Mouse (Mus musculus): ENCODE results near the gene Il10. TPM values are rescaled to one million over a fixed set of nuclear protein-coding genes. Genes with fewer than 3 reads are reported as not detected.

Il10 gene
- polyA plus RNA-seq, 1 experiment, result 0.09 TPM

GRCm38 (mm10) chr1:130993574-130994154 lies 26.0 kb upstream of the Il10 start:
- Histone ChIP-seq H3K27me3 (ENCODE audit: control insufficient read depth, insufficient read depth, low read length) (no peaks in the 10 kb centered on the region), H3K4me1 (replicated peaks; ENCODE audit: control insufficient read depth, insufficient read depth, low read length) (no peaks in the 10 kb centered on the region), H3K27ac (ENCODE audit: control insufficient read depth, insufficient read depth, low read length) (no peak overlapping the region), H3K4me3 (ENCODE audit: control insufficient read depth, insufficient read depth, low read length) (no peak overlapping the region), H3K36me3 (ENCODE audit: control insufficient read depth, insufficient read depth, low read length) (no peaks in the 10 kb centered on the region)
- 87% methylated on average over 9 of the region's 9 CpGs for WGBS
- no peak for TF ChIP-seq CTCF (IDR thresholded peaks at IDR 0.05; ENCODE audit: borderline replicate concordance, control insufficient read depth, extremely low read depth, insufficient read depth, low read length, poor library complexity)
- no peak for TF ChIP-seq POLR2A (IDR thresholded peaks at IDR 0.05; ENCODE audit: control insufficient read depth, extremely low read depth, insufficient read depth, low read length, poor library complexity)
- no peak for DNase-seq

GRCm38 (mm10) chr1:130995515-130995914 lies 24.1 kb upstream of the Il10 start:
- DNase-seq, result no peak
- no peak overlapping the region for H3K27ac ChIP-seq (ENCODE audit: control insufficient read depth, insufficient read depth, low read length)
- H3K4me1 ChIP-seq (replicated peaks; ENCODE audit: control insufficient read depth, insufficient read depth, low read length), result no peaks in the 10 kb centered on the region
- TF ChIP-seq CTCF (IDR thresholded peaks at IDR 0.05; ENCODE audit: borderline replicate concordance, control insufficient read depth, extremely low read depth, insufficient read depth, low read length, poor library complexity) (no peak), POLR2A (IDR thresholded peaks at IDR 0.05; ENCODE audit: control insufficient read depth, extremely low read depth, insufficient read depth, low read length, poor library complexity) (no peak)
- WGBS, result 50% methylated on average over 1 of the region's 1 CpGs
- H3K36me3 ChIP-seq (ENCODE audit: control insufficient read depth, insufficient read depth, low read length), result no peaks in the 10 kb centered on the region
- H3K4me3 ChIP-seq (ENCODE audit: control insufficient read depth, insufficient read depth, low read length), result no peak overlapping the region
- no peaks in the 10 kb centered on the region for H3K27me3 ChIP-seq (ENCODE audit: control insufficient read depth, insufficient read depth, low read length)

GRCm38 (mm10) chr1:130996356-130996755 lies 23.3 kb upstream of the Il10 start:
- H3K27me3 ChIP-seq (ENCODE audit: control insufficient read depth, insufficient read depth, low read length), result no peaks in the 10 kb centered on the region
- H3K4me3 ChIP-seq (ENCODE audit: control insufficient read depth, insufficient read depth, low read length), result no peak overlapping the region
- TF ChIP-seq POLR2A (IDR thresholded peaks at IDR 0.05; ENCODE audit: control insufficient read depth, extremely low read depth, insufficient read depth, low read length, poor library complexity) (no peak), CTCF (IDR thresholded peaks at IDR 0.05; ENCODE audit: borderline replicate concordance, control insufficient read depth, extremely low read depth, insufficient read depth, low read length, poor library complexity) (no peak)
- no peaks in the 10 kb centered on the region for H3K36me3 ChIP-seq (ENCODE audit: control insufficient read depth, insufficient read depth, low read length)
- WGBS, result 86% methylated on average over 10 of the region's 10 CpGs
- no peak for DNase-seq
- H3K4me1 ChIP-seq (replicated peaks; ENCODE audit: control insufficient read depth, insufficient read depth, low read length), result no peaks in the 10 kb centered on the region
- no peak overlapping the region for H3K27ac ChIP-seq (ENCODE audit: control insufficient read depth, insufficient read depth, low read length)

GRCm38 (mm10) chr1:130997441-130997840 lies 22.2 kb upstream of the Il10 start:
- H3K4me3 ChIP-seq (ENCODE audit: control insufficient read depth, insufficient read depth, low read length), result no peak overlapping the region
- H3K4me1 ChIP-seq (replicated peaks; ENCODE audit: control insufficient read depth, insufficient read depth, low read length), result no peaks in the 10 kb centered on the region
- WGBS, result 92% methylated on average over 4 of the region's 4 CpGs
- no peaks in the 10 kb centered on the region for H3K27me3 ChIP-seq (ENCODE audit: control insufficient read depth, insufficient read depth, low read length)
- DNase-seq, result no peak
- no peak overlapping the region for H3K27ac ChIP-seq (ENCODE audit: control insufficient read depth, insufficient read depth, low read length)
- H3K36me3 ChIP-seq (ENCODE audit: control insufficient read depth, insufficient read depth, low read length), result no peaks in the 10 kb centered on the region
- TF ChIP-seq POLR2A (IDR thresholded peaks at IDR 0.05; ENCODE audit: control insufficient read depth, extremely low read depth, insufficient read depth, low read length, poor library complexity), result no peak
- no peak for TF ChIP-seq CTCF (IDR thresholded peaks at IDR 0.05; ENCODE audit: borderline replicate concordance, control insufficient read depth, extremely low read depth, insufficient read depth, low read length, poor library complexity)

- DNase-seq, result no peak
- Histone ChIP-seq H3K4me3 (ENCODE audit: control insufficient read depth, insufficient read depth, low read length) (no peak overlapping the region), H3K27ac (ENCODE audit: control insufficient read depth, insufficient read depth, low read length) (no peak overlapping the region), H3K36me3 (ENCODE audit: control insufficient read depth, insufficient read depth, low read length) (no peaks in the 10 kb centered on the region), H3K4me1 (replicated peaks; ENCODE audit: control insufficient read depth, insufficient read depth, low read length) (no peaks in the 10 kb centered on the region), H3K27me3 (ENCODE audit: control insufficient read depth, insufficient read depth, low read length) (no peaks in the 10 kb centered on the region)
- WGBS, result 94% methylated on average over 10 of the region's 10 CpGs
- TF ChIP-seq POLR2A (IDR thresholded peaks at IDR 0.05; ENCODE audit: control insufficient read depth, extremely low read depth, insufficient read depth, low read length, poor library complexity) (no peak), CTCF (IDR thresholded peaks at IDR 0.05; ENCODE audit: borderline replicate concordance, control insufficient read depth, extremely low read depth, insufficient read depth, low read length, poor library complexity) (no peak)
Observed at GRCm38 (mm10) chr1:130998321-130998720, 21.3 kb upstream of the Il10 start.

GRCm38 (mm10) chr1:130999708-131000107 lies 19.9 kb upstream of the Il10 start:
- Histone ChIP-seq H3K36me3 (ENCODE audit: control insufficient read depth, insufficient read depth, low read length) (no peaks in the 10 kb centered on the region), H3K27ac (ENCODE audit: control insufficient read depth, insufficient read depth, low read length) (no peak overlapping the region), H3K4me3 (ENCODE audit: control insufficient read depth, insufficient read depth, low read length) (no peak overlapping the region), H3K27me3 (ENCODE audit: control insufficient read depth, insufficient read depth, low read length) (no peaks in the 10 kb centered on the region), H3K4me1 (replicated peaks; ENCODE audit: control insufficient read depth, insufficient read depth, low read length) (no peaks in the 10 kb centered on the region)
- WGBS, result 88% methylated on average over 4 of the region's 4 CpGs
- TF ChIP-seq CTCF (IDR thresholded peaks at IDR 0.05; ENCODE audit: borderline replicate concordance, control insufficient read depth, extremely low read depth, insufficient read depth, low read length, poor library complexity) (no peak), POLR2A (IDR thresholded peaks at IDR 0.05; ENCODE audit: control insufficient read depth, extremely low read depth, insufficient read depth, low read length, poor library complexity) (no peak)
- no peak for DNase-seq

- Histone ChIP-seq H3K4me1 (replicated peaks; ENCODE audit: control insufficient read depth, insufficient read depth, low read length) (no peaks in the 10 kb centered on the region), H3K4me3 (ENCODE audit: control insufficient read depth, insufficient read depth, low read length) (no peak overlapping the region), H3K27me3 (ENCODE audit: control insufficient read depth, insufficient read depth, low read length) (no peaks in the 10 kb centered on the region), H3K36me3 (ENCODE audit: control insufficient read depth, insufficient read depth, low read length) (no peaks in the 10 kb centered on the region), H3K27ac (ENCODE audit: control insufficient read depth, insufficient read depth, low read length) (no peak overlapping the region)
- TF ChIP-seq CTCF (IDR thresholded peaks at IDR 0.05; ENCODE audit: borderline replicate concordance, control insufficient read depth, extremely low read depth, insufficient read depth, low read length, poor library complexity) (no peak), POLR2A (IDR thresholded peaks at IDR 0.05; ENCODE audit: control insufficient read depth, extremely low read depth, insufficient read depth, low read length, poor library complexity) (no peak)
- WGBS, result 90% methylated on average over 3 of the region's 3 CpGs
- no peak for DNase-seq
Observed at GRCm38 (mm10) chr1:131000296-131000695, 19.3 kb upstream of the Il10 start.
